Mouse (Mus musculus): ENCODE results near the gene Gjb5.

GRCm38 (mm10) chr4:127371546-127371945, 13.6 kb upstream of the Gjb5 start:
- TF ChIP-seq CTCF (conservative IDR thresholded peaks at IDR 0.05; ENCODE audit: low read length), result no peak
- no peak for TF ChIP-seq POU5F1 (IDR thresholded peaks at IDR 0.05; ENCODE audit: borderline replicate concordance, low read length)
